ENCODE assay signal across 25 mouse cellular contexts in genomic region chr17:71640421-71641085, GRCm38 (mm10). TPM values are rescaled to one million over a fixed set of nuclear protein-coding genes. Genes with fewer than 3 reads are reported as not detected.
DNase-seq lines count a peak whose midpoint lies in the region; ATAC-seq and TF ChIP-seq lines count a peak whose summit lies in the region.
"Had no signal": no experiment of that assay in that cellular context is flagged by ENCODE, and none has a peak within 500 bp of the region (broad histone marks: within the 10 kb centered on the region; RNA-seq: fewer than 3 reads in every experiment).

No protein-coding gene starts in this region.

- no peak overlapping the region for H3K27ac ChIP-seq in midbrain, postnatal 0 days (ENCODE audit: low read depth, low read length)
- no peak overlapping the region for H3K27ac ChIP-seq in midbrain, embryonic 16.5 days (ENCODE audit: low read length)
- H3K27ac ChIP-seq: heart, adult 2 months; heart, embryonic 15.5 days; hindbrain, embryonic 10.5 days; layer of hippocampus, adult 2 months; liver, embryonic 15.5 days had no signal

- H3K4me1 ChIP-seq in midbrain, postnatal 0 days (ENCODE audit: insufficient read depth, low read length), result no peaks in the 10 kb centered on the region
- H3K4me1 ChIP-seq in midbrain, embryonic 16.5 days (ENCODE audit: control insufficient read depth, insufficient read depth, low read length), result no peaks in the 10 kb centered on the region
- H3K4me1 ChIP-seq: heart, embryonic 15.5 days; hindbrain, embryonic 10.5 days; liver, embryonic 15.5 days had no signal

- no peak for DNase-seq in cerebellum, postnatal 4 days (ENCODE audit: low spot score in 2 of 2)
- DNase-seq in midbrain, postnatal 0 days (ENCODE audit: low spot score), result peak; percentile 11
- DNase-seq in cerebellum, adult 9-10 months, result peak; percentile 69
- DNase-seq in lung, postnatal 14 days, result no peak
- no peak for DNase-seq in spleen, postnatal 36 days (ENCODE audit: low spot score in 2 of 2)
- DNase-seq: adrenal gland, postnatal 25 days; embryo, embryonic 11 days; gastrocnemius, postnatal 14 days; heart, adult 2 months; kidney, adult 2 months; kidney, postnatal 14 days; layer of hippocampus, postnatal 36 days; midbrain, embryonic 14.5 days; thymus, postnatal 14 days had no signal

- H3K36me3 ChIP-seq in midbrain, postnatal 0 days (ENCODE audit: insufficient read depth, low read length), result peaks cover 52% of the 10 kb centered on the region
- peaks cover 18% of the 10 kb centered on the region for H3K36me3 ChIP-seq in midbrain, embryonic 16.5 days (ENCODE audit: control insufficient read depth, insufficient read depth, low read length)

- no peaks in the 10 kb centered on the region for H3K9me3 ChIP-seq in midbrain, postnatal 0 days (ENCODE audit: low read length)
- no peaks in the 10 kb centered on the region for H3K9me3 ChIP-seq in midbrain, embryonic 16.5 days (replicated peaks; ENCODE audit: control insufficient read depth, low read length, poor library complexity, severe bottlenecking)
- H3K9me3 ChIP-seq: G1E; heart, embryonic 15.5 days; hindbrain, embryonic 10.5 days; liver, embryonic 15.5 days; megakaryocyte, embryonic 14.5 days had no signal

- TF ChIP-seq CTCF in midbrain, postnatal 0 days (IDR thresholded peaks at IDR 0.05), result no peak

- H3K27me3 ChIP-seq in midbrain, postnatal 0 days (ENCODE audit: insufficient read depth, low read length), result no peaks in the 10 kb centered on the region
- H3K27me3 ChIP-seq in midbrain, embryonic 16.5 days (ENCODE audit: control insufficient read depth, insufficient read depth, low read depth, low read length), result no peaks in the 10 kb centered on the region
- H3K27me3 ChIP-seq: heart, embryonic 15.5 days; liver, embryonic 15.5 days; megakaryocyte, embryonic 14.5 days had no signal

- no peak overlapping the region for H3K9ac ChIP-seq in midbrain, postnatal 0 days (replicated peaks; ENCODE audit: low read length, poor library complexity, severe bottlenecking)
- H3K9ac ChIP-seq in midbrain, embryonic 16.5 days (ENCODE audit: low read depth, low read length), result no peak overlapping the region
- H3K9ac ChIP-seq: heart, embryonic 15.5 days; liver, embryonic 15.5 days had no signal

- H3K4me2 ChIP-seq in midbrain, postnatal 0 days (ENCODE audit: low read depth, low read length, poor library complexity, severe bottlenecking), result no peak overlapping the region
- H3K4me2 ChIP-seq in midbrain, embryonic 16.5 days (ENCODE audit: low read length), result no peak overlapping the region
- H3K4me2 ChIP-seq: heart, embryonic 15.5 days; liver, embryonic 15.5 days had no signal

- H3K4me3 ChIP-seq in midbrain, postnatal 0 days (ENCODE audit: low read depth, low read length), result no peak overlapping the region
- H3K4me3 ChIP-seq in midbrain, embryonic 16.5 days (ENCODE audit: low read depth, low read length), result no peak overlapping the region
- H3K4me3 ChIP-seq: heart, adult 2 months; heart, embryonic 15.5 days; hindbrain, embryonic 10.5 days; layer of hippocampus, adult 2 months; liver, embryonic 15.5 days; megakaryocyte, embryonic 14.5 days had no signal

- WGBS in midbrain, postnatal 0 days, result 89% methylated on average over 9 of the region's 9 CpGs
- 94% methylated on average over 9 of the region's 9 CpGs for WGBS in midbrain, embryonic 16.5 days

- ATAC-seq in cerebellum, adult (ENCODE audit: insufficient number of reproducible peaks, low FRiP score, low TSS enrichment), result 0 out of 2 replicates have a peak, but pooled peaks have one; percentile 26
- no peak for ATAC-seq in midbrain, postnatal 0 days (ENCODE audit: low FRiP score)
- no peak for ATAC-seq in midbrain, embryonic 16.5 days
- ATAC-seq in activated CD4-positive, CD25-positive, alpha-beta regulatory T cell, adult 4 months, result no peak
- ATAC-seq: CD4-positive, CD25-positive, alpha-beta regulatory T cell, adult 4 months; lung, postnatal 0 days had no signal

RNA-seq across cellular contexts. Expression of gene Wdr43, which starts 24.9 kb away (rescaled TPM):
- 50.9 and 87.3 TPM in 2 replicates for total RNA-seq in midbrain, postnatal 0 days (2014; rRNA removed)
- 34.3 and 36.5 TPM in 2 replicates for polyA plus RNA-seq in midbrain, postnatal 0 days (2015; fragmentation: Nextera tagmentation; extraction: Ambion mirVana)
- polyA plus RNA-seq in midbrain, embryonic 16.5 days (2015; fragmentation: Nextera tagmentation; extraction: Ambion mirVana), result 50.3 and 51.2 TPM in 2 replicates
- 100 to 1,000 TPM; 106 to 132 TPM for polyA plus RNA-seq in activated CD4-positive, CD25-positive, alpha-beta regulatory T cell, adult 4 months (2017; shearing (Covaris generic))

RNA-seq across cellular contexts. Expression of gene Togaram2, which starts 32.5 kb away (rescaled TPM):
- total RNA-seq in midbrain, postnatal 0 days (2014; rRNA removed), result 4.5 and 5.0 TPM in 2 replicates
- 1.2 and 1.7 TPM in 2 replicates for polyA plus RNA-seq in midbrain, postnatal 0 days (2015; fragmentation: Nextera tagmentation; extraction: Ambion mirVana)
- 0.76 and 1.5 TPM in 2 replicates for polyA plus RNA-seq in midbrain, embryonic 16.5 days (2015; fragmentation: Nextera tagmentation; extraction: Ambion mirVana)
- not detected for polyA plus RNA-seq in activated CD4-positive, CD25-positive, alpha-beta regulatory T cell, adult 4 months (2017; shearing (Covaris generic))
- polyA plus RNA-seq: CD4-positive, CD25-positive, alpha-beta regulatory T cell, adult 4 months; G1E; liver, embryonic 15.5 days had no signal

Comparison
In these comparisons a context has a peak if more than half of its experiments do, and no peak if none do; other contexts are left out.
1. DNase-seq: peak in midbrain, postnatal 0 days (single experiment) and cerebellum, adult 9-10 months (single experiment); none in cerebellum, postnatal 4 days (0 of 2), lung, postnatal 14 days (single experiment) and spleen, postnatal 36 days (0 of 2).